Mouse (Mus musculus) spleen, adult 2 months (tissue): ENCODE measurements around the gene Ghdc.

ENCODE experiments used
- CTCF ChIP-seq: fragments of 200-500 bp; IDR thresholded peaks from 2 replicates; pipeline ENCODE4 v1.5.1; 2011; ENCODE audit warnings: mild to moderate bottlenecking, inconsistent platforms; ENCODE audit not compliant: insufficient read depth, insufficient read length, insufficient replicate concordance; ENCODE audit errors: extremely low read depth
- POLR2A ChIP-seq: fragments of 200-500 bp; IDR thresholded peaks from 2 replicates; pipeline ENCODE4 v1.6.1; 2011; ENCODE audit warnings: low read depth, low read length, inconsistent platforms

DNA sequence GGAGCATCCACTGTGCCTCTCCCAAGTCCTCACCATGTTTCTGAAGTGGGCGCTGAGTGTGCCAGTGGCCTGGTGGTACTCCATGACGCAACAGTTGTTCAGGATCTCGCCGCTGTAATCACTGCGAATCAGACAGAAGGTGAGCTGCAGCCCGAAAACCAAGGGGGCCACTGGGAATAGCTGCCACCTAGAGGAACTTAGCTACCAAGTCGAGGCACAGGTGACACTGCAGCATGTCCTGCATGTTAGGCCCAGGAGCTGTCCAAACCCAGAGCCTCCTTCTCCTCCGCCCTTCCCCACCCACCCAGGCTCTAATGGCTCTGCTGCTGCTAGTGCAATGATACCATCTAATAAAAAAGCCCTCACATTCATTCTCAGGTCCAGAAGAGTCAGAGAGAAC lies 25.8 kb upstream of the Ghdc start:
- TF ChIP-seq CTCF (no peak), POLR2A (no peak)
